Mouse (Mus musculus) fat pad, adult 2 months (tissue): ENCODE results near the gene Rab3d.
"Not testable (repeated sequence)": the region's sequence is repeated elsewhere in the genome, so short reads cannot be mapped to it uniquely, and the experiment has no call there.

ENCODE experiments used
- DNase-seq: peaks from one replicate; pipeline ENCODE4 v3.0.0-alpha.2; 2011; ENCODE audit warnings: low read depth, low spot score; ENCODE audit errors: extremely low read depth

Gene Rab3d

GRCm38 (mm10) chr9:21909474-21910223 is 8.3 kb downstream of the Rab3d start:
- DNase-seq = no peak

GRCm38 (mm10) chr9:21908216-21908615 is 9.8 kb downstream of the Rab3d start:
- DNase-seq = no peak

DNA sequence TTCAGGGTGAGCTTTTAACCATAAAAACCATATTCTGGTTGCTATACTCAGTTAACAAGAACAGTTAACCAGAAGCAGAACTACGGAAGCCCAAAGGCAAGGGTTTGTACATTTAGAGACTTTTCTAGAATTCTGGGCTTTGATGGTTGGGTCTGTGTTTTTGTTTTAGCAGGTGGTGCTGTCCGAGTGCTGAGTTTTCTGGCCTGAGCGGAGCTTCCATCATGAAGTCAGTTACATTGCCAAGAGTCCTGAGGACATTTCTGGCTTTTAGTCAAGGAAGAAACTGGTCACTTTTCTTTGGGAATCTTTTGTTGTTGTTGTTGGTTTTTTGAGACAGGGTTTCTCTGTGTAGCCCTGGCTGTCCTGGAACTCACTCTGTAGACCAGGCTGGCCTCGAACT is 14.0 kb downstream of the Rab3d start:
- DNase-seq = no peak

- no peak for DNase-seq
Observed at GRCm38 (mm10) chr9:21901223-21901820, 16.7 kb downstream of the Rab3d start.

DNA sequence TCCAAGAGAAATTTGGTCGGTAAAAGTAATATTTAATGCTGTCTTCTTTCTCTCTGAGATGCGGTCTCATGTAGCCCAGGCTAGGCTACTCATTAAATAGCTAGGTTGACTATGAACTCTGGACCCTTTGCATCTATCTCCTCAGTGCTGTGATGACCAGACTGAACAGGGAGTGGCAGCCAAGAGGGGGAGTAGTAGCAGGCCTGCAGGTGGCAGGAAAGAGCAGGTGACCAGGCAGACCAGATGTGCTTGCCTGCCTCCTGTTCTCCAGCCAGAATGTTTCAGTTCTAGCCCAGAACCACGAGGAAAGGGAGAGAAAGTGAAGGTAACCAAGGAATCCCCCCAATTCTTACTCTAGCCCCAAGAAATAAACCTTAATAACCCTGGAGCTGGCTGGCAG is 28.8 kb downstream of the Rab3d start:
- no peak for DNase-seq

- DNase-seq = no peak
Observed at GRCm38 (mm10) chr9:21876601-21877000, 41.4 kb downstream of the Rab3d start.

GRCm38 (mm10) chr9:21872204-21872603 is 45.8 kb downstream of the Rab3d start:
- DNase-seq = no peak

DNA sequence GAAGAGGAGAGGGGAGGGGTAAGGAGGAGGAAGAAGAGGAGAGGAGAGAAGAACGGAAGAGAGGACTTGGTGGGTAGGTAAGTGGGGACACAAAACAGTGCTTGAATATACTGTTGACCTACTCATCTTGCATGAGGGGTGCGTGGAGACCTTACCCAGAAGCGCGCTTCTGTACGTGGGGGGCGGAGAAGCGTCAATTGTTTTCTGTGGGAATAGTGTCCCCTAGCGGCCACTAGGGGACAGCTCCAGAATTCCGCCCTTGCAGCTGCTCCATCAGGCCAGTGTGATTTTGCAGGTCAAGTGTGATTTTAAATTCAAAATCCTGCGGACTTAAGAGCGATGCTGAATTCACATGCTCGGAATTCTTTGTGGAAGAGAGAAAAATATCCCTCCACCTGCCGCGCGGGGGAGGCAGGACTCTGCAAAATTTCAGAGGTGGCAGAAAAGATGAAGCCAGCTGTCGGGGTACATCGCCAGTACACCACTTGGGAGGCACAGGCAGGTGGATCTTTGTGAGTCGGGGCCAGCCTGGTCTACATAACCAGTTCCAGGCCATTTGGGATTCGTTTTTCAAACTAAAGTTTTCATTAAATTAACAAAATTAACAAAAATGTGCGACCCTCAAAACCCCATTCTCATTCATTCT is 47.0 kb downstream of the Rab3d start:
- no peak for DNase-seq

DNA sequence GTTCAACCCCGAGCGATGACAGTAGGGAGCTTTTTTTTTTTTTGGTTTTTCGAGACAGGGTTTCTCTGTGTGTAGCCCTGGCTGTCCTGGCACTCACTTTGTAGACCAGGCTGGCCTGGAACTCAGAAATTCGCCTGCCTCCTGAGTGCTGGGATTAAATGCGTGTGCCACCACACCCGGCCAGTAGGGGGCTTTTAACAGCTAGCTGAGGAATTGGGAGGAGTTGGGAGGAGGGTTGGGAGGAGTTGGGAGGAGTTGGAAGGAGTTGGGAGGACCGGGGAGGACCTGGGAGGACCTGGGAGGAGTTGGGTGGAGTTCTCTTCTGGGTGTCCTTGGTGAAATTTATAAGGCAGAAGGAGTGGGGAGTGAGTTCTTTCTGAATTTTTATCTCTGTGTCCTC is 48.7 kb downstream of the Rab3d start:
- not testable (repeated sequence) for DNase-seq

DNA sequence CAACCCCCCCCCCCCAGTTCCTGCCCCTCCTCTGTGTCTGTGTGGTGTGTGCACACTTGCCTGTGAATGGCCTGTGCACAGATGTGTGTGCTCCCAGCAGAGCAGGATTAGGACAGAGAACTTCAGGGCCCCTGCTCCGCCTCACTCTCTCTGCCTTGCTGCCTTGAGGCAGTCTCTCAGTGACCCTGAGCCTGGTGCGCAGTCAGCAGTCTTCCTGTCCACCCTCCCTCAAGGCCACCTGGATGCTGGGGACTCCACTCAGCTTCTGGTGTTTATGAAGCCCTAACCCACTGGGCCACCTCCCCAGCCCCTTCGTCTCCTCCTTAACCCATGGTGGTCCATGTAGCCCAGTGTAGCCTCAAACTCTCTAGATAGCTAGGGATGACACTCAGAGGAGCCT is 50.3 kb downstream of the Rab3d start:
- no peak for DNase-seq

DNA sequence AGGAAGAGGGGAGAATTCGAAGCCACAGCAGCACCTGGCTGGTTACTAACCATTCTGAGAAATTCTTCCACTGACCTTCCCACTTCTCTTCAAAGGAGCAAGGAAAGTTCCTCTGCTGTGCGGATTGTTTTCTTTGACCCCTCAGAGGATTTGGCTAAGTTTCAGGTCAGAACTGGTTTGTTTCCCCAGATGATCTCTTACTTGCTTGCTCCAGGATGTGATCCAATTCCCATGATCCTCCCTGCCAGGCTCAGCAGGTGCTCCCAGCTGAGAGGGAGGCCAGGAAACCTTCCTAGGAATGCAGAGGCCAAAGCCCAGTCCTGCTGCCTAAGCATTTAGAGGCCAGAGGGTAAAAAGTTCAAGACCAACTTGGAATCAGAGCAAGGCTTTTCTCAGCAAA is 51.4 kb downstream of the Rab3d start:
- DNase-seq = no peak

GRCm38 (mm10) chr9:21865673-21866398 is 52.2 kb downstream of the Rab3d start:
- no peak for DNase-seq

- DNase-seq = no peak
Observed at GRCm38 (mm10) chr9:21862181-21862580, 55.8 kb downstream of the Rab3d start.

DNA sequence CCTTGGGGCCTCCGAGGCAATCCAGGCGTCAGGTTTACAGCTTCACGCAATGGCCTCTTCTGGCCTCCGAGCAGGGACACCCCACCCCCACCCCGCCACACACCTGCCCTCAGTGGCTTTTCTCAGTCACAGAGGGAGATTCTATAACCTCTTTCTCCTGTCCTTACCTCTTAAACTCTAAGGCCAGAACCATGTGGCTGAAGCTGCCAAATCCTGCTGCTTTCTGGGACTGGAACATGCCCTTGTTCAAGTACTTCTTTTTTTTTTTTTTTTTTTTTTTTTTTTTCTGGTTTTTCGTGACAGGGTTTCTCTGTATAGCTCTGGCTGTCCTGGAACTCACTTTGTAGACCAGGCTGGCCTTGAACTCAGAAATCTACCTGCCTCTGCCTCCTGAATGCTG is 57.6 kb downstream of the Rab3d start:
- DNase-seq = not testable (repeated sequence)

DNA sequence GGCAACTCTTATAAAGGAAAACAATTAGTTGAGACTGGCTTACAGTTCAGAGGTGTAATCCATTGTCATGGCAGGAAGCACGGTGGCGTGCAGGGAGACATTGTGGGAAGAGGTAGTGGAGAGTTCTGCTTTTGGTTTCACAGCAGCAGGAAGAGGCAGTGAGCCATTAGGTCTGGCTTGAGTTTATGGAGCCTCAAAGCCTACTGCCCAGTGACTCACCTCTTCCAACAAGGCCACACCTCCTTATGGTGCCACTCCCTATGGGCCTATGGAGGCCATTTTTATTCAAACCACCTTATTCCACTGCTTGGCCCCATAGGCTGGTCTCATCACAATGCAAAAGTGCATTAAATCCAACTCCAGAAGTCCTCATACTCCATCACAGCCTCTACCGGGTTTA is 58.4 kb downstream of the Rab3d start:
- DNase-seq = no peak

- no peak for DNase-seq
Observed at GRCm38 (mm10) chr9:21858084-21858483, 59.9 kb downstream of the Rab3d start.

DNA sequence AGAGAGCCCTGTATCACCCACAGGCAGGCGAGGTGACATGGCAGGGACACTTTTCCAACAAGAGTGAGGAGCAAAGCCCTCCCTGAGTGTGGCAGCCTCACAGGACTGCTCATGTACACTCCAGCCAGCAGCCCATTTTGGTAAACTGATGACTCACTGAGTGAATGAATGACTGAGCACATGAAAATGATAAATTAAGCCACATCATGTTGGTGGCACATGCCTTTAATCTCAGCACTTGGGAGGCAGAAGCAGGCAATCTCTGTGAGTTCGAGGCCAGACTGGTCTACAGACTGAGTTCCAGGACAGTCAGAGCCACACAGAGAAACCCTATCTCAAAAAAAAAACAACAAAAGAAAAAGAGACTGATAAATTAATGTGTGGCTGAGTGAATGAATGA is 60.5 kb downstream of the Rab3d start:
- no peak for DNase-seq
